Mouse (Mus musculus) hindbrain, postnatal 0 days (tissue): ENCODE results near the gene Nr2c2ap. TPM values are rescaled to one million over a fixed set of nuclear protein-coding genes. Genes with fewer than 3 reads are reported as not detected.
A peak's percentile ranks its signal among the peaks of the same experiment; 100 is the strongest.

ENCODE experiments used
- ATAC-seq: fragments of 200-750 bp; cut with Nextera tagmentation; 2 replicates; pipeline ENCODE4 v1.8.0; 2017; ENCODE audit warnings: mild to moderate bottlenecking, moderate TSS enrichment, moderate library complexity
- DNase-seq: peaks from one replicate; pipeline ENCODE4 v3.0.0-alpha.2; 2015; ENCODE audit warnings: low spot score
- H3K27ac ChIP-seq: fragments of 300-500 bp; sonication (generic); 2 replicates; pipeline ENCODE4 v1.5.1; 2014; ENCODE audit warnings: mild to moderate bottlenecking
- H3K27me3 ChIP-seq: fragments of 300-500 bp; sonication (generic); 2 replicates; pipeline ENCODE4 v1.6.1; 2014; ENCODE audit warnings: low read length, mixed read lengths; ENCODE audit not compliant: insufficient read depth
- H3K36me3 ChIP-seq: fragments of 300-500 bp; sonication (generic); 2 replicates; pipeline ENCODE4 v1.6.1; 2014; ENCODE audit warnings: low read length, mixed read lengths; ENCODE audit not compliant: insufficient read depth
- H3K4me1 ChIP-seq: fragments of 300-500 bp; sonication (generic); 2 replicates; pipeline ENCODE4 v1.6.1; 2014; ENCODE audit warnings: antibody characterized with exemption, low read length, mixed read lengths; ENCODE audit not compliant: insufficient read depth
- H3K4me2 ChIP-seq: fragments of 300-500 bp; sonication (generic); 2 replicates; pipeline ENCODE4 v1.6.1; 2014; ENCODE audit warnings: low read depth, mild to moderate bottlenecking, low read length, moderate library complexity, mixed read lengths
- H3K4me3 ChIP-seq: fragments of 300-500 bp; sonication (generic); 2 replicates; pipeline ENCODE4 v1.5.1; 2014; ENCODE audit warnings: low read length
- H3K9ac ChIP-seq: fragments of 300-500 bp; sonication (generic); replicated peaks from 2 replicates; pipeline ENCODE4 v1.6.1; 2014; ENCODE audit warnings: mild to moderate bottlenecking, low read length, moderate library complexity, mixed read lengths
- H3K9me3 ChIP-seq: fragments of 300-500 bp; sonication (generic); 2 replicates; pipeline ENCODE4 v1.6.1; 2016; ENCODE audit warnings: low read length, mixed read lengths
- CTCF ChIP-seq: IDR thresholded peaks from 2 replicates; pipeline ENCODE4 v1.5.1; 2016; ENCODE audit warnings: antibody characterized with exemption, control low read depth, low read depth
- WGBS: fragments of 180-500 bp; shearing (Covaris S2); extraction: QIAGEN DNeasy Blood & Tissue Kit; methylation state at CpG from one replicate; pipeline ENCODE4 v1.1.7; 2014; 5-methylcytosine and 5-hydroxymethylcytosine counted together
- polyA plus RNA-seq: library from polyadenylated mRNA; unstranded; fragments of >200 nt; fragmentation: Nextera tagmentation; extraction: Ambion mirVana; gene quantifications from 2 replicates; pipeline ENCODE4 v1.2.1, GENCODE M21; 2015
- total RNA-seq: library from RNA; depleted of rRNA; stranded (reverse); fragments of >200 nt; gene quantifications from 2 replicates; pipeline ENCODE4 v1.2.3, GENCODE M21; 2014

Nr2c2ap gene
- total and polyA plus RNA-seq, 2 experiments from 2014 or later, result 9.4 to 48.5 TPM

- no peaks in the 10 kb centered on the region for H3K4me1 ChIP-seq
- DNase-seq (no peak), ATAC-seq (no peak)
- H3K9ac ChIP-seq, result no peak overlapping the region
- no peak overlapping the region for H3K27ac ChIP-seq
- no peak overlapping the region for H3K4me2 ChIP-seq
- TF ChIP-seq CTCF, result no peak
- WGBS, result 64% methylated on average over 13 of the region's 13 CpGs
- H3K36me3 ChIP-seq, result no peaks in the 10 kb centered on the region
- H3K27me3 ChIP-seq, result no peaks in the 10 kb centered on the region
- no peak overlapping the region for H3K4me3 ChIP-seq
- no peaks in the 10 kb centered on the region for H3K9me3 ChIP-seq
These were observed 28.9 kb downstream of the Nr2c2ap start for GRCm38 (mm10) chr8:70160015-70160414.

GRCm38 (mm10) chr8:70163316-70163715 lies 32.2 kb downstream of the Nr2c2ap start:
- TF ChIP-seq CTCF, result no peak
- no peak overlapping the region for H3K27ac ChIP-seq
- ATAC-seq (no peak), DNase-seq (no peak)
- no peak overlapping the region for H3K4me2 ChIP-seq
- H3K4me1 ChIP-seq, result peaks cover 6% of the 10 kb centered on the region; the same call in 1 of the 2 replicates
- no peak overlapping the region for H3K4me3 ChIP-seq
- H3K9me3 ChIP-seq, result no peaks in the 10 kb centered on the region
- H3K36me3 ChIP-seq, result no peaks in the 10 kb centered on the region
- 91% methylated on average over 3 of the region's 3 CpGs for WGBS
- no peak overlapping the region for H3K9ac ChIP-seq
- H3K27me3 ChIP-seq, result no peaks in the 10 kb centered on the region; the same call in 1 of the 2 replicates

GRCm38 (mm10) chr8:70166504-70167110 lies 35.5 kb downstream of the Nr2c2ap start:
- no peaks in the 10 kb centered on the region for H3K9me3 ChIP-seq
- H3K36me3 ChIP-seq, result no peaks in the 10 kb centered on the region
- H3K4me2 ChIP-seq, result peak overlapping the region; percentile 56
- no peak overlapping the region for H3K9ac ChIP-seq
- WGBS, result 4% methylated on average over 21 of the region's 21 CpGs
- H3K4me1 ChIP-seq, result peaks cover 7% of the 10 kb centered on the region; the same call in 1 of the 2 replicates
- DNase-seq (peak; percentile 85), ATAC-seq (peak; percentile 88)
- peak; percentile 98 for TF ChIP-seq CTCF
- H3K27ac ChIP-seq, result no peak overlapping the region
- no peaks in the 10 kb centered on the region; the same call in 1 of the 2 replicates for H3K27me3 ChIP-seq
- peak overlapping the region; percentile 25 for H3K4me3 ChIP-seq

- no peak for ATAC-seq
- no peak for TF ChIP-seq CTCF
- WGBS, result 86% methylated on average over 3 of the region's 3 CpGs
- no peak overlapping the region for H3K9ac ChIP-seq
- H3K27ac ChIP-seq, result no peak overlapping the region
- H3K27me3 ChIP-seq, result no peaks in the 10 kb centered on the region; the same call in 1 of the 2 replicates
- no peak overlapping the region for H3K4me2 ChIP-seq
- H3K9me3 ChIP-seq, result no peaks in the 10 kb centered on the region
- H3K36me3 ChIP-seq, result no peaks in the 10 kb centered on the region
- no peak overlapping the region for H3K4me3 ChIP-seq
- H3K4me1 ChIP-seq, result peaks cover 17% of the 10 kb centered on the region
- no peak for DNase-seq
These were observed 39.0 kb downstream of the Nr2c2ap start for GRCm38 (mm10) chr8:70170116-70170515.

GRCm38 (mm10) chr8:70170748-70171147 lies 39.6 kb downstream of the Nr2c2ap start:
- Histone ChIP-seq H3K27me3 (no peaks in the 10 kb centered on the region), H3K27ac (no peak overlapping the region), H3K9ac (no peak overlapping the region), H3K4me1 (peaks cover 17% of the 10 kb centered on the region), H3K4me3 (no peak overlapping the region), H3K4me2 (no peak overlapping the region), H3K9me3 (no peaks in the 10 kb centered on the region), H3K36me3 (no peaks in the 10 kb centered on the region)
- ATAC-seq, result no peak
- no peak for DNase-seq
- no peak for TF ChIP-seq CTCF
- 69% methylated on average over 3 of the region's 3 CpGs for WGBS

GRCm38 (mm10) chr8:70171240-70171639 lies 40.1 kb downstream of the Nr2c2ap start:
- H3K36me3 ChIP-seq, result no peaks in the 10 kb centered on the region
- ATAC-seq (no peak), DNase-seq (no peak)
- H3K4me3 ChIP-seq, result no peak overlapping the region
- no peaks in the 10 kb centered on the region for H3K27me3 ChIP-seq
- no peak for TF ChIP-seq CTCF
- H3K4me1 ChIP-seq, result peaks cover 17% of the 10 kb centered on the region
- H3K27ac ChIP-seq, result no peak overlapping the region
- no peak overlapping the region for H3K4me2 ChIP-seq
- H3K9me3 ChIP-seq, result no peaks in the 10 kb centered on the region
- no peak overlapping the region for H3K9ac ChIP-seq
- WGBS, result 91% methylated on average over 7 of the region's 7 CpGs

GRCm38 (mm10) chr8:70172043-70172681 lies 41.0 kb downstream of the Nr2c2ap start, which contains the start of gene Tmem161a:
Gene Tmem161a (plus strand): TSS chr8:70172356.
- Histone ChIP-seq H3K9ac (peak within 1 kb of the TSS; percentile 65), H3K4me2 (peak within 1 kb of the TSS; percentile 61), H3K27me3 (no peaks in the 10 kb centered on the region), H3K4me3 (peak within 1 kb of the TSS; percentile 63), H3K36me3 (no peaks in the 10 kb centered on the region), H3K4me1 (peaks cover 10% of the 10 kb centered on the region; the same call in 1 of the 2 replicates), H3K27ac (no peak within 1 kb of the TSS), H3K9me3 (no peaks in the 10 kb centered on the region)
- no peak for TF ChIP-seq CTCF
- WGBS, result 3% methylated on average over 27 of the region's 27 CpGs
- DNase-seq, result peak; percentile 95
- peak; percentile 95 for ATAC-seq
